Mouse (Mus musculus): ENCODE results near the gene Hacd2.

- no peak for TF ChIP-seq EP300 (IDR thresholded peaks at IDR 0.05)
- TF ChIP-seq CTCF (IDR thresholded peaks at IDR 0.05) = peak; percentile 77
Observed at GRCm38 (mm10) chr16:34976630-34977029, 45.6 kb upstream of the Hacd2 start.
